Mouse (Mus musculus): Measurements from ENCODE around the gene Hepacam2. TPM values are rescaled to one million over a fixed set of nuclear protein-coding genes. Genes with fewer than 3 reads are reported as not detected.
A peak's percentile ranks its signal among the peaks of the same experiment; 100 is the strongest.
"Not testable (repeated sequence)": the region's sequence is repeated elsewhere in the genome, so short reads cannot be mapped to it uniquely, and the experiment has no call there.

The Hepacam2 gene
- total RNA-seq, 2 experiments from 2014 or later = 0.20 TPM; not detected in 1

- no peak for DNase-seq
Observed at GRCm38 (mm10) chr6:3463594-3463993, 34.5 kb downstream of the Hepacam2 start.

GRCm38 (mm10) chr6:3463026-3463425 lies 35.1 kb downstream of the Hepacam2 start:
- no peak for DNase-seq

- no peak for DNase-seq
Observed at GRCm38 (mm10) chr6:3455944-3456536, 42.1 kb downstream of the Hepacam2 start.

- no peak for DNase-seq
Observed at GRCm38 (mm10) chr6:3454421-3454820, 43.7 kb downstream of the Hepacam2 start.

GRCm38 (mm10) chr6:3447404-3447803 lies 50.7 kb downstream of the Hepacam2 start:
- DNase-seq = peak; percentile 45 to 61

GRCm38 (mm10) chr6:3443905-3444304 lies 54.2 kb downstream of the Hepacam2 start:
- no peak for DNase-seq

- DNase-seq = no peak
Observed at GRCm38 (mm10) chr6:3436087-3436486, 62.0 kb downstream of the Hepacam2 start.

GRCm38 (mm10) chr6:3430976-3431375 lies 67.1 kb downstream of the Hepacam2 start:
- DNase-seq = not testable (repeated sequence)

- no peak for DNase-seq
Observed at GRCm38 (mm10) chr6:3427047-3427446, 71.1 kb downstream of the Hepacam2 start.

- DNase-seq = not testable (repeated sequence)
Observed at GRCm38 (mm10) chr6:3425333-3425732, 72.8 kb downstream of the Hepacam2 start.

GRCm38 (mm10) chr6:3424613-3425277 lies 73.4 kb downstream of the Hepacam2 start:
- peak; percentile 30 to 40 for DNase-seq

Other genes starting within 250 kb of the Hepacam2 start
- gene Samd9l, start 98.7 kb downstream of the Hepacam2 start, total RNA-seq (2021) = 10 to 100 TPM; 11.2 to 15.0 TPM
- 10 to 100 TPM; 19.6 to 26.2 TPM for gene Vps50, start 84 bp upstream of the Hepacam2 start, total RNA-seq (2021)

Measured in adrenal gland, postnatal 36 days (tissue).